Mouse (Mus musculus): ENCODE results near the gene Isyna1. TPM values are rescaled to one million over a fixed set of nuclear protein-coding genes. Genes with fewer than 3 reads are reported as not detected.
A peak's percentile ranks its signal among the peaks of the same experiment; 100 is the strongest.

Isyna1 gene
- polyA plus RNA-seq, 1 experiment from 2014 or later = 37.4 TPM

GRCm38 (mm10) chr8:70564696-70565235 is 29.4 kb upstream of the Isyna1 start:
- no peak for TF ChIP-seq EP300 (optimal IDR thresholded peaks at IDR 0.05)
- H3K9me3 ChIP-seq (ENCODE audit: control insufficient read depth, low read length) = no peaks in the 10 kb centered on the region
- H3K27me3 ChIP-seq (ENCODE audit: control insufficient read depth, insufficient read depth, low read length) = no peaks in the 10 kb centered on the region
- peaks cover 18% of the 10 kb centered on the region for H3K4me1 ChIP-seq (replicated peaks; ENCODE audit: control insufficient read depth, insufficient read depth)
- ATAC-seq (ENCODE audit: low FRiP score, low TSS enrichment) (no peak), DNase-seq (ENCODE audit: low spot score) (no peak)
- no peak overlapping the region for H3K4me2 ChIP-seq (replicated peaks; ENCODE audit: low read depth)
- H3K4me3 ChIP-seq (ENCODE audit: low read depth, low read length) = no peak overlapping the region
- no peak overlapping the region for H3K27ac ChIP-seq (replicated peaks)
- 89% methylated on average over 3 of the region's 3 CpGs for WGBS
- H3K36me3 ChIP-seq (ENCODE audit: control insufficient read depth, insufficient read depth, low read length) = no peaks in the 10 kb centered on the region
- no peak overlapping the region for H3K9ac ChIP-seq (ENCODE audit: low read length)

GRCm38 (mm10) chr8:70565561-70565960 is 28.6 kb upstream of the Isyna1 start:
- Histone ChIP-seq H3K36me3 (ENCODE audit: control insufficient read depth, insufficient read depth, low read length) (no peaks in the 10 kb centered on the region), H3K4me3 (ENCODE audit: low read depth, low read length) (no peak overlapping the region), H3K9ac (ENCODE audit: low read length) (no peak overlapping the region), H3K27ac (replicated peaks) (no peak overlapping the region), H3K4me1 (replicated peaks; ENCODE audit: control insufficient read depth, insufficient read depth) (peaks cover 17% of the 10 kb centered on the region), H3K4me2 (replicated peaks; ENCODE audit: low read depth) (no peak overlapping the region), H3K27me3 (ENCODE audit: control insufficient read depth, insufficient read depth, low read length) (no peaks in the 10 kb centered on the region), H3K9me3 (ENCODE audit: control insufficient read depth, low read length) (no peaks in the 10 kb centered on the region)
- WGBS = 44% methylated on average over 3 of the region's 3 CpGs
- TF ChIP-seq CTCF (IDR thresholded peaks at IDR 0.05; ENCODE audit: low read depth) (no peak), EP300 (optimal IDR thresholded peaks at IDR 0.05) (no peak)
- ATAC-seq (ENCODE audit: low FRiP score, low TSS enrichment) (peak; percentile 22; the same call in 1 of the 2 replicates), DNase-seq (ENCODE audit: low spot score) (peak; percentile 59)

GRCm38 (mm10) chr8:70570360-70570759 is 23.8 kb upstream of the Isyna1 start:
- Histone ChIP-seq H3K27ac (replicated peaks) (no peak overlapping the region), H3K4me3 (ENCODE audit: low read depth, low read length) (no peak overlapping the region), H3K36me3 (ENCODE audit: control insufficient read depth, insufficient read depth, low read length) (0 out of 2 replicates have a peak, but pooled peaks cover 3% of the 10 kb centered on the region), H3K4me1 (replicated peaks; ENCODE audit: control insufficient read depth, insufficient read depth) (no peaks in the 10 kb centered on the region; the same call in 1 of the 2 replicates), H3K4me2 (replicated peaks; ENCODE audit: low read depth) (no peak overlapping the region), H3K9me3 (ENCODE audit: control insufficient read depth, low read length) (no peaks in the 10 kb centered on the region), H3K27me3 (ENCODE audit: control insufficient read depth, insufficient read depth, low read length) (no peaks in the 10 kb centered on the region), H3K9ac (ENCODE audit: low read length) (no peak overlapping the region)
- DNase-seq (ENCODE audit: low spot score) (peak; percentile 22), ATAC-seq (ENCODE audit: low FRiP score, low TSS enrichment) (no peak)
- TF ChIP-seq EP300 (optimal IDR thresholded peaks at IDR 0.05) (no peak), CTCF (IDR thresholded peaks at IDR 0.05; ENCODE audit: low read depth) (no peak)

- Histone ChIP-seq H3K9ac (ENCODE audit: low read length) (no peak overlapping the region), H3K4me3 (ENCODE audit: low read depth, low read length) (no peak overlapping the region), H3K27me3 (ENCODE audit: control insufficient read depth, insufficient read depth, low read length) (no peaks in the 10 kb centered on the region), H3K9me3 (ENCODE audit: control insufficient read depth, low read length) (no peaks in the 10 kb centered on the region), H3K27ac (replicated peaks) (no peak overlapping the region), H3K4me2 (replicated peaks; ENCODE audit: low read depth) (no peak overlapping the region), H3K36me3 (ENCODE audit: control insufficient read depth, insufficient read depth, low read length) (0 out of 2 replicates have a peak, but pooled peaks cover 3% of the 10 kb centered on the region), H3K4me1 (replicated peaks; ENCODE audit: control insufficient read depth, insufficient read depth) (no peaks in the 10 kb centered on the region)
- TF ChIP-seq CTCF (IDR thresholded peaks at IDR 0.05; ENCODE audit: low read depth) (no peak), EP300 (optimal IDR thresholded peaks at IDR 0.05) (no peak)
- WGBS = 80% methylated on average over 6 of the region's 6 CpGs
- DNase-seq (ENCODE audit: low spot score) (no peak), ATAC-seq (ENCODE audit: low FRiP score, low TSS enrichment) (no peak)
Measured at GRCm38 (mm10) chr8:70570990-70571389, 23.2 kb upstream of the Isyna1 start.

- ATAC-seq (ENCODE audit: low FRiP score, low TSS enrichment) (no peak), DNase-seq (ENCODE audit: low spot score) (no peak)
- Histone ChIP-seq H3K4me2 (replicated peaks; ENCODE audit: low read depth) (no peak overlapping the region), H3K4me1 (replicated peaks; ENCODE audit: control insufficient read depth, insufficient read depth) (no peaks in the 10 kb centered on the region), H3K4me3 (ENCODE audit: low read depth, low read length) (no peak overlapping the region), H3K9ac (ENCODE audit: low read length) (no peak overlapping the region), H3K36me3 (ENCODE audit: control insufficient read depth, insufficient read depth, low read length) (peaks cover 3% of the 10 kb centered on the region; the same call in 1 of the 2 replicates), H3K9me3 (ENCODE audit: control insufficient read depth, low read length) (no peaks in the 10 kb centered on the region), H3K27ac (replicated peaks) (no peak overlapping the region), H3K27me3 (ENCODE audit: control insufficient read depth, insufficient read depth, low read length) (no peaks in the 10 kb centered on the region)
- TF ChIP-seq EP300 (optimal IDR thresholded peaks at IDR 0.05) = no peak
- TF ChIP-seq CTCF (IDR thresholded peaks at IDR 0.05; ENCODE audit: low read depth) = no peak
Measured at GRCm38 (mm10) chr8:70574302-70574701, 19.9 kb upstream of the Isyna1 start.

GRCm38 (mm10) chr8:70574915-70575314 is 19.3 kb upstream of the Isyna1 start:
- H3K9me3 ChIP-seq (ENCODE audit: control insufficient read depth, low read length) = no peaks in the 10 kb centered on the region
- WGBS = 49% methylated on average over 4 of the region's 4 CpGs
- TF ChIP-seq CTCF (IDR thresholded peaks at IDR 0.05; ENCODE audit: low read depth) (no peak), EP300 (optimal IDR thresholded peaks at IDR 0.05) (no peak)

More at GRCm38 (mm10) chr8:70574915-70575314, 19.3 kb upstream of the Isyna1 start:
- Histone ChIP-seq H3K4me3 (ENCODE audit: low read depth, low read length) (no peak overlapping the region), H3K27ac (replicated peaks) (no peak overlapping the region), H3K4me2 (replicated peaks; ENCODE audit: low read depth) (no peak overlapping the region), H3K9ac (ENCODE audit: low read length) (no peak overlapping the region), H3K4me1 (replicated peaks; ENCODE audit: control insufficient read depth, insufficient read depth) (no peaks in the 10 kb centered on the region), H3K27me3 (ENCODE audit: control insufficient read depth, insufficient read depth, low read length) (no peaks in the 10 kb centered on the region), H3K36me3 (ENCODE audit: control insufficient read depth, insufficient read depth, low read length) (peaks cover 3% of the 10 kb centered on the region; the same call in 1 of the 2 replicates)
- ATAC-seq (ENCODE audit: low FRiP score, low TSS enrichment) = no peak
- no peak for DNase-seq (ENCODE audit: low spot score)
